Mouse (Mus musculus): Measurements from ENCODE around the gene Hoxb5. TPM values are rescaled to one million over a fixed set of nuclear protein-coding genes. Genes with fewer than 3 reads are reported as not detected.

The Hoxb5 gene
- total and polyA plus RNA-seq, 2 experiments: 0.09 to 0.35 TPM

- no peak for DNase-seq (ENCODE audit: extremely low read depth, low read depth, low spot score)
- H3K4me1 ChIP-seq (ENCODE audit: control insufficient read depth, insufficient read depth, low read length): peaks cover 3% of the 10 kb centered on the region; the same call in 1 of the 2 replicates
- WGBS: 6% methylated on average over 22 of the region's 22 CpGs
- peak overlapping the region; percentile 54 for H3K9ac ChIP-seq (ENCODE audit: low read depth, low read length)
- H3K27ac ChIP-seq (replicated peaks; ENCODE audit: insufficient read depth, low read depth, low read length): no peak overlapping the region; the same call in 1 of the 2 replicates
- H3K27me3 ChIP-seq (ENCODE audit: control insufficient read depth, insufficient read depth, low read length): peaks cover 20% of the 10 kb centered on the region
- no peaks in the 10 kb centered on the region for H3K36me3 ChIP-seq (ENCODE audit: control insufficient read depth, insufficient read depth, low read length)
- H3K79me2 ChIP-seq (ENCODE audit: control insufficient read depth, insufficient read depth, low read length): no peaks in the 10 kb centered on the region
- TF ChIP-seq POLR2A (IDR thresholded peaks at IDR 0.05; ENCODE audit: extremely low read depth, insufficient read depth, low read length): no peak
- TF ChIP-seq CTCF (IDR thresholded peaks at IDR 0.05; ENCODE audit: low read depth, low read length): no peak
- peak overlapping the region; percentile 71 for H3K4me3 ChIP-seq (ENCODE audit: insufficient read depth, low read depth, low read length)
Measured at GRCm38 (mm10) chr11:96351831-96352230, 48.7 kb downstream of the Hoxb5 start.

GRCm38 (mm10) chr11:96352691-96353521, 49.8 kb downstream of the Hoxb5 start:
- TF ChIP-seq CTCF (IDR thresholded peaks at IDR 0.05; ENCODE audit: low read depth, low read length) (no peak), POLR2A (IDR thresholded peaks at IDR 0.05; ENCODE audit: extremely low read depth, insufficient read depth, low read length) (no peak)
- Histone ChIP-seq H3K4me1 (ENCODE audit: control insufficient read depth, insufficient read depth, low read length) (peaks cover 3% of the 10 kb centered on the region; the same call in 1 of the 2 replicates), H3K79me2 (ENCODE audit: control insufficient read depth, insufficient read depth, low read length) (no peaks in the 10 kb centered on the region), H3K27me3 (ENCODE audit: control insufficient read depth, insufficient read depth, low read length) (peaks cover 21% of the 10 kb centered on the region), H3K36me3 (ENCODE audit: control insufficient read depth, insufficient read depth, low read length) (no peaks in the 10 kb centered on the region), H3K4me3 (ENCODE audit: insufficient read depth, low read depth, low read length) (peak overlapping the region; percentile 73), H3K9ac (ENCODE audit: low read depth, low read length) (peak overlapping the region; percentile 82), H3K27ac (replicated peaks; ENCODE audit: insufficient read depth, low read depth, low read length) (peak overlapping the region; percentile 51)
- WGBS: 2% methylated on average over 75 of the region's 75 CpGs
- no peak for DNase-seq (ENCODE audit: extremely low read depth, low read depth, low spot score)

DNA sequence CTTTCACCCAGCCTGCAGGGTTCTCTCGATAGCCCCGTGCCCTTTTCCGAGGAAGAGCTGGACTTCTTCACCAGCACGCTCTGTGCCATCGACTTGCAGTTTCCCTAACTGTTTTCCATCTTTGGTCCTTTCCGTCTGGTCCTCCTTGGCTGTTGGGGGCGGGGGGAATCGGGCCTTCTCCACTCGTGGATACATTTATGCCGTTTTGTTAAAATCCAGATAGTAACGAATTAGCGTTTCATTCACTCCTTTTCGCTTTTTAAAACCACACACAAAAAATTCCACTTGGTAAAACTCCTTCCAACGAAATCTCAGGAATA, 50.3 kb downstream of the Hoxb5 start:
- Histone ChIP-seq H3K27me3 (ENCODE audit: control insufficient read depth, insufficient read depth, low read length) (peaks cover 16% of the 10 kb centered on the region), H3K36me3 (ENCODE audit: control insufficient read depth, insufficient read depth, low read length) (no peaks in the 10 kb centered on the region), H3K9ac (ENCODE audit: low read depth, low read length) (peak overlapping the region; percentile 82), H3K27ac (replicated peaks; ENCODE audit: insufficient read depth, low read depth, low read length) (peak overlapping the region; percentile 51), H3K4me3 (ENCODE audit: insufficient read depth, low read depth, low read length) (peak overlapping the region; percentile 73), H3K4me1 (ENCODE audit: control insufficient read depth, insufficient read depth, low read length) (peaks cover 1% of the 10 kb centered on the region; the same call in 1 of the 2 replicates), H3K79me2 (ENCODE audit: control insufficient read depth, insufficient read depth, low read length) (no peaks in the 10 kb centered on the region)
- WGBS: 4% methylated on average over 14 of the region's 14 CpGs
- DNase-seq (ENCODE audit: extremely low read depth, low read depth, low spot score): no peak
- TF ChIP-seq CTCF (IDR thresholded peaks at IDR 0.05; ENCODE audit: low read depth, low read length) (no peak), POLR2A (IDR thresholded peaks at IDR 0.05; ENCODE audit: extremely low read depth, insufficient read depth, low read length) (no peak)

- H3K36me3 ChIP-seq (ENCODE audit: control insufficient read depth, insufficient read depth, low read length): no peaks in the 10 kb centered on the region
- H3K4me1 ChIP-seq (ENCODE audit: control insufficient read depth, insufficient read depth, low read length): no peaks in the 10 kb centered on the region
- peaks cover 15% of the 10 kb centered on the region for H3K27me3 ChIP-seq (ENCODE audit: control insufficient read depth, insufficient read depth, low read length)
- H3K79me2 ChIP-seq (ENCODE audit: control insufficient read depth, insufficient read depth, low read length): no peaks in the 10 kb centered on the region
- 0 out of 2 replicates have a peak overlapping the region, but pooled peaks have one; percentile 36 for H3K9ac ChIP-seq (ENCODE audit: low read depth, low read length)
- DNase-seq (ENCODE audit: extremely low read depth, low read depth, low spot score): no peak
- no peak overlapping the region for H3K4me3 ChIP-seq (ENCODE audit: insufficient read depth, low read depth, low read length)
- 17% methylated on average over 8 of the region's 8 CpGs for WGBS
- no peak for TF ChIP-seq POLR2A (IDR thresholded peaks at IDR 0.05; ENCODE audit: extremely low read depth, insufficient read depth, low read length)
- TF ChIP-seq CTCF (IDR thresholded peaks at IDR 0.05; ENCODE audit: low read depth, low read length): no peak
- no peak overlapping the region for H3K27ac ChIP-seq (replicated peaks; ENCODE audit: insufficient read depth, low read depth, low read length)
Measured at GRCm38 (mm10) chr11:96353939-96354338, 50.8 kb downstream of the Hoxb5 start.

DNA sequence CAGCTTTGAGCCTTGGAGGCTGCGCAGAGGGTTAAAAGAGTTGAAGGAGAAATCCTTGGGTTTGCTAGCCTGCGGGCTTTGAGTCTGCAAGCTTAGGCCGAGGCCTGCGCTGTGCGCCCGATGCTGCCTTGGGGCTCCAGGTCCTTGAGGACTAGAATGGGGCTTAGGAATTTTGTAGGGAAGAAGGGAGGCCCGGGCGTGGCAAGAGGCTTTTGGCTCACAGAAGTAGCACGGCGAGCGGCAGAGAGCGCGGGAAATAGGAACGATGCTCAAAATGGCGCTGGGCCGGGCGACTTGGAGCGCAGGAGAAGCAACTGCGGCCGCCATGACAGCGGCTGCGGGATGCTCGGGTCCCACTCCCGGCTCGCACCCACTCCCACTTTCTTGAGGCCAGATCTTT, 51.2 kb downstream of the Hoxb5 start:
- H3K27ac ChIP-seq (replicated peaks; ENCODE audit: insufficient read depth, low read depth, low read length): no peak overlapping the region
- peaks cover 15% of the 10 kb centered on the region for H3K27me3 ChIP-seq (ENCODE audit: control insufficient read depth, insufficient read depth, low read length)
- TF ChIP-seq POLR2A (IDR thresholded peaks at IDR 0.05; ENCODE audit: extremely low read depth, insufficient read depth, low read length) (no peak), CTCF (IDR thresholded peaks at IDR 0.05; ENCODE audit: low read depth, low read length) (no peak)
- no peaks in the 10 kb centered on the region for H3K79me2 ChIP-seq (ENCODE audit: control insufficient read depth, insufficient read depth, low read length)
- DNase-seq (ENCODE audit: extremely low read depth, low read depth, low spot score): no peak
- peak overlapping the region; percentile 18; the same call in 1 of the 2 replicates for H3K9ac ChIP-seq (ENCODE audit: low read depth, low read length)
- H3K36me3 ChIP-seq (ENCODE audit: control insufficient read depth, insufficient read depth, low read length): no peaks in the 10 kb centered on the region
- 7% methylated on average over 25 of the region's 25 CpGs for WGBS
- H3K4me1 ChIP-seq (ENCODE audit: control insufficient read depth, insufficient read depth, low read length): no peaks in the 10 kb centered on the region
- H3K4me3 ChIP-seq (ENCODE audit: insufficient read depth, low read depth, low read length): peak overlapping the region; percentile 14; the same call in 1 of the 2 replicates

- 20% methylated on average over 9 of the region's 9 CpGs for WGBS
- H3K27me3 ChIP-seq (ENCODE audit: control insufficient read depth, insufficient read depth, low read length): peaks cover 15% of the 10 kb centered on the region
- H3K79me2 ChIP-seq (ENCODE audit: control insufficient read depth, insufficient read depth, low read length): no peaks in the 10 kb centered on the region
- H3K4me3 ChIP-seq (ENCODE audit: insufficient read depth, low read depth, low read length): peak overlapping the region; percentile 14; the same call in 1 of the 2 replicates
- no peaks in the 10 kb centered on the region for H3K36me3 ChIP-seq (ENCODE audit: control insufficient read depth, insufficient read depth, low read length)
- no peak for TF ChIP-seq CTCF (IDR thresholded peaks at IDR 0.05; ENCODE audit: low read depth, low read length)
- no peak for TF ChIP-seq POLR2A (IDR thresholded peaks at IDR 0.05; ENCODE audit: extremely low read depth, insufficient read depth, low read length)
- no peak for DNase-seq (ENCODE audit: extremely low read depth, low read depth, low spot score)
- H3K27ac ChIP-seq (replicated peaks; ENCODE audit: insufficient read depth, low read depth, low read length): no peak overlapping the region
- no peaks in the 10 kb centered on the region for H3K4me1 ChIP-seq (ENCODE audit: control insufficient read depth, insufficient read depth, low read length)
- H3K9ac ChIP-seq (ENCODE audit: low read depth, low read length): no peak overlapping the region
Measured at GRCm38 (mm10) chr11:96354801-96355311, 51.7 kb downstream of the Hoxb5 start.

Other genes with a start within 250 kb of the Hoxb5 start
- gene Ube2z, start 237.9 kb upstream of the Hoxb5 start, total RNA-seq (2014; rRNA removed): 18.6 and 23.3 TPM in 2 replicates
- 21.3 and 22.8 TPM in 2 replicates for gene Ube2z, start 237.9 kb upstream of the Hoxb5 start, polyA plus RNA-seq (2012; rRNA removed)
- 479 and 657 TPM in 2 replicates for gene Atp5g1, start 227.7 kb upstream of the Hoxb5 start, total RNA-seq (2014; rRNA removed)
- gene Atp5g1, start 227.7 kb upstream of the Hoxb5 start, polyA plus RNA-seq (2012; rRNA removed): 1,258 and 1,301 TPM in 2 replicates
- gene Calcoco2, start 191.4 kb upstream of the Hoxb5 start, total RNA-seq (2014; rRNA removed): not detected in 2 replicates
- gene Calcoco2, start 191.4 kb upstream of the Hoxb5 start, polyA plus RNA-seq (2012; rRNA removed): not detected in 2 replicates
- gene Ttll6, start 169.6 kb upstream of the Hoxb5 start, total RNA-seq (2014; rRNA removed): not detected in 2 replicates
- gene Ttll6, start 169.6 kb upstream of the Hoxb5 start, polyA plus RNA-seq (2012; rRNA removed): not detected in 2 replicates
- not detected in 2 replicates for gene Hoxb13, start 109.0 kb upstream of the Hoxb5 start, total RNA-seq (2014; rRNA removed)
- gene Hoxb13, start 109.0 kb upstream of the Hoxb5 start, polyA plus RNA-seq (2012; rRNA removed): 0.05 TPM in 1 of 2 replicates, not detected in the other
- 0.07 TPM in 1 of 2 replicates, not detected in the other for gene Hoxb9, start 31.9 kb upstream of the Hoxb5 start, total RNA-seq (2014; rRNA removed)
- gene Hoxb9, start 31.9 kb upstream of the Hoxb5 start, polyA plus RNA-seq (2012; rRNA removed): not detected in 2 replicates
- not detected in 2 replicates for gene Hoxb8, start 21.4 kb upstream of the Hoxb5 start, total RNA-seq (2014; rRNA removed)
- 0.04 TPM in 1 of 2 replicates, not detected in the other for gene Hoxb8, start 21.4 kb upstream of the Hoxb5 start, polyA plus RNA-seq (2012; rRNA removed)
- gene Hoxb7, start 16.7 kb upstream of the Hoxb5 start, total RNA-seq (2014; rRNA removed): 0.09 and 0.54 TPM in 2 replicates
- gene Hoxb7, start 16.7 kb upstream of the Hoxb5 start, polyA plus RNA-seq (2012; rRNA removed): 0.06 and 0.17 TPM in 2 replicates
- gene Hoxb6, start 10.9 kb upstream of the Hoxb5 start, total RNA-seq (2014; rRNA removed): 0.07 TPM in 1 of 2 replicates, not detected in the other
- gene Hoxb6, start 10.9 kb upstream of the Hoxb5 start, polyA plus RNA-seq (2012; rRNA removed): 0.15 and 0.30 TPM in 2 replicates
- gene Hoxb4, start 14.9 kb downstream of the Hoxb5 start, total RNA-seq (2014; rRNA removed): 0.37 and 0.67 TPM in 2 replicates
- 0.55 and 0.91 TPM in 2 replicates for gene Hoxb4, start 14.9 kb downstream of the Hoxb5 start, polyA plus RNA-seq (2012; rRNA removed)
- 0.18 and 0.47 TPM in 2 replicates for gene Hoxb3, start 20.0 kb downstream of the Hoxb5 start, total RNA-seq (2014; rRNA removed)
- gene Hoxb3, start 20.0 kb downstream of the Hoxb5 start, polyA plus RNA-seq (2012; rRNA removed): 0.47 and 0.48 TPM in 2 replicates
- 0.46 and 0.60 TPM in 2 replicates for gene Hoxb2, start 47.2 kb downstream of the Hoxb5 start, total RNA-seq (2014; rRNA removed)
- 0.98 and 1.3 TPM in 2 replicates for gene Hoxb2, start 47.2 kb downstream of the Hoxb5 start, polyA plus RNA-seq (2012; rRNA removed)
- gene Hoxb1, start 62.4 kb downstream of the Hoxb5 start, total RNA-seq (2014; rRNA removed): not detected in 2 replicates
- not detected in 2 replicates for gene Hoxb1, start 62.4 kb downstream of the Hoxb5 start, polyA plus RNA-seq (2012; rRNA removed)
- gene Skap1, start 161.3 kb downstream of the Hoxb5 start, total RNA-seq (2014; rRNA removed): 0.60 and 0.92 TPM in 2 replicates
- gene Skap1, start 161.3 kb downstream of the Hoxb5 start, polyA plus RNA-seq (2012; rRNA removed): 0.31 and 0.40 TPM in 2 replicates